Mouse (Mus musculus): ENCODE measurements around the gene Epor. TPM values are rescaled to one million over a fixed set of nuclear protein-coding genes. Genes with fewer than 3 reads are reported as not detected.

The Epor gene
- polyA plus RNA-seq (2014; fragmentation: Nextera tagmentation; extraction: Ambion mirVana): 6.7 and 7.0 TPM in 2 replicates

DNA sequence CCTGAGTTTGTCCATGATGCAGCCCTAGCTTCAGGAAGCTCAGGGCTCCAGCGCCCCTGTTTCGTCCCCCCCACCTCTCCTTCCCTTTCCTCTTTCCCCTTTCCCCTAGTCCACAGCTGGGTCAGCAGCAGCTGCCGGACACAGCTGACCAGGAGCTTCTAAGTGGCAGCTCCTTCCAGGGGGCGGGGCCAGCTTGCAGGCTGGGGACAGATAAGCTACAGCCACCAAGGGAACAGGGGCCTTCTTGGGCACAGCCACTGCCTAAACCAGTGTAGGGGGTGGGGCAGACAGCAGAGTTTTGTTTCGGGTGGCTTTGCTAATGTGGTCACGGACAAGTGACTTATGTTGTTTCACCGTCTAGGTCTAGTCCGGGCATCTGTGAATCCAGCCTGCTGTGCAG lies at the start of gene Epor:
Gene Epor, minus strand, starts transcription at position 90 of the 400 bp plus-strand sequence.
- DNase-seq (ENCODE audit: low spot score) (peak; percentile 69), ATAC-seq (replicated peaks; ENCODE audit: low FRiP score) (no peak; the same call in 1 of the 2 replicates)
- Histone ChIP-seq H3K36me3 (ENCODE audit: control insufficient read depth, insufficient read depth, low read length) (no peaks in the 10 kb centered on the region), H3K9me3 (ENCODE audit: control insufficient read depth, low read length) (no peaks in the 10 kb centered on the region), H3K4me1 (replicated peaks; ENCODE audit: control insufficient read depth, insufficient read depth, low read length) (peaks cover 5% of the 10 kb centered on the region; the same call in 1 of the 2 replicates), H3K27me3 (ENCODE audit: control insufficient read depth, insufficient read depth, low read length) (peaks cover 45% of the 10 kb centered on the region), H3K9ac (ENCODE audit: low read length) (peak within 1 kb of the TSS; percentile 47; the same call in 1 of the 2 replicates), H3K4me3 (ENCODE audit: low read depth, low read length) (peak within 1 kb of the TSS; percentile 29), H3K27ac (ENCODE audit: low read depth, low read length) (no peak within 1 kb of the TSS), H3K4me2 (ENCODE audit: low read depth, low read length, severe bottlenecking) (peak within 1 kb of the TSS; percentile 61)
- WGBS: 21% methylated on average over 8 of the region's 8 CpGs

DNA sequence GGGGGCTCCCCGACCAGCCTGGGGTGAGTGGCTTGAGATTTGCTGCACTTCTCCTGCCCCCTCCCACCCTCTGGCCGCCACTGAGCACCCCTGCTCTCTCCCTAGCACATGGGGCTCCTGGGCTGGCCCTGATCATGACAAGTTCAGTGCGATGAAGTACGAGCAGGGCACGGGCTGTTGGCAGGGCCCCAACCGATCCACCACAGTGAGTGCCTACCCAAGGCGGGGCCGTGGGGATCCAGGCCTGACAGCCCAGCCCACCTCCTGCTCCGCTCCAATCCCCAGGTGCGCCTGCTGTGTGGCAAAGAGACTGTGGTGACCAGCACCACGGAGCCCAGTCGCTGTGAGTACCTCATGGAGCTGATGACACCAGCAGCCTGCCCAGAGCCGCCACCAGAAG lies 49.4 kb upstream of the Epor start:
- 94% methylated on average over 13 of the region's 13 CpGs for WGBS
- H3K4me1 ChIP-seq (replicated peaks; ENCODE audit: control insufficient read depth, insufficient read depth, low read length): 0 out of 2 replicates have a peak, but pooled peaks cover 4% of the 10 kb centered on the region
- H3K4me2 ChIP-seq (ENCODE audit: low read depth, low read length, severe bottlenecking): no peak overlapping the region
- no peak overlapping the region for H3K27ac ChIP-seq (ENCODE audit: low read depth, low read length)
- H3K9ac ChIP-seq (ENCODE audit: low read length): no peak overlapping the region
- no peaks in the 10 kb centered on the region for H3K9me3 ChIP-seq (ENCODE audit: control insufficient read depth, low read length)
- no peak overlapping the region for H3K4me3 ChIP-seq (ENCODE audit: low read depth, low read length)
- ATAC-seq (replicated peaks; ENCODE audit: low FRiP score) (no peak; the same call in 1 of the 2 replicates), DNase-seq (ENCODE audit: low spot score) (no peak)
- no peaks in the 10 kb centered on the region for H3K27me3 ChIP-seq (ENCODE audit: control insufficient read depth, insufficient read depth, low read length)
- H3K36me3 ChIP-seq (ENCODE audit: control insufficient read depth, insufficient read depth, low read length): peaks cover 38% of the 10 kb centered on the region

DNA sequence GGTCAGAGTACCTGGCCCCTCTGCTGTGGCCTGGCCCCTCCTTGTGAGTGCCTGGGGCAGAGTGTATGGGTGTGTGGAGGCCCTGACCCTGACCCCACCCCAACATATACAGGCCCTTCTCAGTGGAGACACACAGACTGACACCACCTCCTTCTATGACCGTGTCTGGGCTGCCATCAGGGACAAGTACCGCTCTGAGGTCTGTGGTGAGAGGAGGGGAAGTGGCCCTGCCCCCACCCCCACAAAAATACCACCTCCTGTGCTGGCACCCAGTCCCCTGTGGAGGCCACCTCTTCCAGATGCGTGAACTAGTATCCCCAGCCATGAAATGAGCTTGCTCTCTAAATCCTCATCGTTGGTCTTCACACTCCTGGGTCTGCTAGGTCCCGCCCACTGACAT lies 47.7 kb upstream of the Epor start:
- Histone ChIP-seq H3K9me3 (ENCODE audit: control insufficient read depth, low read length) (no peaks in the 10 kb centered on the region), H3K27ac (ENCODE audit: low read depth, low read length) (no peak overlapping the region), H3K27me3 (ENCODE audit: control insufficient read depth, insufficient read depth, low read length) (no peaks in the 10 kb centered on the region), H3K36me3 (ENCODE audit: control insufficient read depth, insufficient read depth, low read length) (peaks cover 38% of the 10 kb centered on the region), H3K4me1 (replicated peaks; ENCODE audit: control insufficient read depth, insufficient read depth, low read length) (0 out of 2 replicates have a peak, but pooled peaks cover 2% of the 10 kb centered on the region), H3K9ac (ENCODE audit: low read length) (no peak overlapping the region), H3K4me2 (ENCODE audit: low read depth, low read length, severe bottlenecking) (no peak overlapping the region), H3K4me3 (ENCODE audit: low read depth, low read length) (no peak overlapping the region)
- DNase-seq (ENCODE audit: low spot score) (no peak), ATAC-seq (replicated peaks; ENCODE audit: low FRiP score) (no peak)
- WGBS: 89% methylated on average over 5 of the region's 5 CpGs

DNA sequence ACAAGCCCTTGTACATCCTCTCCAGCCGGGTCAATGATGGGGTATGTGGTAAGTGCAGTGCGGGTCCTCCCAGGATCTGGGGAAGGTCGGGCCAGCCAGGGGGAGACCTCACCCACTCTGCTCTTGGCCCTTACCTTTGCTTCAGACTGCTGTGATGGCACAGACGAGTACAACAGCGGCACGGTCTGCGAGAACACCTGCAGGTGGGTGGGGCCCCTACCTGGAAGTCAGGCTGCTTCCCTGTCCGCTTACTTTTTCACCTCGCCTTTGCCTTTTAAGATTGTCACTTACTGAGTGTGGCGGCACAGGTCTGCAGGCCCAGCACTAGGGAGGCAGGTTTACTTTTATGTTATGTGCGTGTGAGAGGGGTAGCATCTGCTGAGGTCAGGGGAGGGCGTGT lies 41.2 kb upstream of the Epor start:
- Histone ChIP-seq H3K9ac (ENCODE audit: low read length) (no peak overlapping the region; the same call in 1 of the 2 replicates), H3K9me3 (ENCODE audit: control insufficient read depth, low read length) (no peaks in the 10 kb centered on the region), H3K27me3 (ENCODE audit: control insufficient read depth, insufficient read depth, low read length) (no peaks in the 10 kb centered on the region), H3K4me2 (ENCODE audit: low read depth, low read length, severe bottlenecking) (no peak overlapping the region), H3K36me3 (ENCODE audit: control insufficient read depth, insufficient read depth, low read length) (peaks cover 6% of the 10 kb centered on the region), H3K4me1 (replicated peaks; ENCODE audit: control insufficient read depth, insufficient read depth, low read length) (peaks cover 12% of the 10 kb centered on the region), H3K4me3 (ENCODE audit: low read depth, low read length) (no peak overlapping the region), H3K27ac (ENCODE audit: low read depth, low read length) (no peak overlapping the region)
- WGBS: 93% methylated on average over 12 of the region's 12 CpGs
- no peak for ATAC-seq (replicated peaks; ENCODE audit: low FRiP score)
- no peak for DNase-seq (ENCODE audit: low spot score)

GRCm38 (mm10) chr9:22003163-22003554 lies 39.9 kb upstream of the Epor start:
- Histone ChIP-seq H3K36me3 (ENCODE audit: control insufficient read depth, insufficient read depth, low read length) (no peaks in the 10 kb centered on the region; the same call in 1 of the 2 replicates), H3K4me3 (ENCODE audit: low read depth, low read length) (peak overlapping the region; percentile 63), H3K9ac (ENCODE audit: low read length) (peak overlapping the region; percentile 65), H3K27ac (ENCODE audit: low read depth, low read length) (0 out of 2 replicates have a peak overlapping the region, but pooled peaks have one; percentile 59), H3K9me3 (ENCODE audit: control insufficient read depth, low read length) (no peaks in the 10 kb centered on the region), H3K4me1 (replicated peaks; ENCODE audit: control insufficient read depth, insufficient read depth, low read length) (peaks cover 12% of the 10 kb centered on the region), H3K4me2 (ENCODE audit: low read depth, low read length, severe bottlenecking) (peak overlapping the region; percentile 80), H3K27me3 (ENCODE audit: control insufficient read depth, insufficient read depth, low read length) (no peaks in the 10 kb centered on the region)
- peak; percentile 1; the same call in 1 of the 2 replicates for ATAC-seq (replicated peaks; ENCODE audit: low FRiP score)
- 1% methylated on average over 18 of the region's 18 CpGs for WGBS
- DNase-seq (ENCODE audit: low spot score): peak; percentile 70

DNA sequence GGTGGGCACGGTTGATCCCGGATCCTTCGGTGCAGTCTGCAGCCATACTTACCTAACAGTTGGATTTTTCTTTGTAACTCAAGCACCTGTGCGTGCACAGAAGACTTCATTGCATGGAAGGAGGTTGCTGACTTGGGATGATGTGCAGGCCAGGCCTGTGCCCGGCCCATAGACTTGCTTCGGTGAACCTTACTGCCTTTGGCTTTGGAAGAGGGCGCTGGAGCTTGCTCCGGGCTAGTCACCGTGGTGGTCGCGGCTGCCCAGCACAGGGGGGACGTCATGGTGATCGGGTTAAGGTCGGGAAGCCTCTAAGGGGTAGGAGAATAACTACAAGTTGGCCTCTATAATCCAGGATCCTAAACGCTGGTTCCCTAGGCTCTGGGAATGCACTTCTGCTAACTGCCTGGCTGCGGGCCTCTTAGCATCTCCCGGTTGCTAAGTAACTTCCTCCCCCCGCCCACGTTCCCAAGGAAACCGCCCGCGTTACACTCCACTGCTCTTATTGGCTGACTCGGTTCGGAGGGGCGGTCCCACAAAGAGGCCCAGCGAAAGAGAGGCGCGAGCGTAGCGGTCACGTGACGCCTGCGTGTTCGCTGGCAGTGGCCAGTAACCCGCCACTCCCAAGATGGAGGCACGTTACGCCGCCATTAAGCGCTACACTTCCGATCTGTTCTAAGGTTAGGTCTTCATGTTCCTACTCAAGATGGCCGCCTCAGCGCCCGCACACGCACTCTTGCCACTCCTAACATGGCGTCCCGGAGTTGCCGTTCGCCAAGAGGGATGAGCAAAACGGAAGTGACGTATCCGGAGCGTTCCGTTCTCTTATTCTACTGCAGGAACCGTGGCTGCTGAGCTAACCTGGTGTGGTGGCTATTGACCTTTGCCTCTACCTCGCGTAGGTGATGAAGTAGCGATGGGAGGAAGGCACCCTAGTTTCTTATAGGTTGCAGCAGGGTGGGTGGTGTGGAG lies 39.2 kb upstream of the Epor start, which contains the start of the genes Ccdc151 and Prkcsh:
Gene Ccdc151, minus strand, starts transcription at position 441 of the 969 bp plus-strand sequence.
Gene Prkcsh, plus strand, starts transcription at position 613 of the 969 bp plus-strand sequence.
- 5% methylated on average over 57 of the region's 57 CpGs for WGBS
- peak; percentile 99 for ATAC-seq (replicated peaks; ENCODE audit: low FRiP score)

GRCm38 (mm10) chr9:22001633-22002032 lies 38.3 kb upstream of the Epor start:
- Histone ChIP-seq H3K9me3 (ENCODE audit: control insufficient read depth, low read length) (no peaks in the 10 kb centered on the region), H3K27me3 (ENCODE audit: control insufficient read depth, insufficient read depth, low read length) (no peaks in the 10 kb centered on the region), H3K4me3 (ENCODE audit: low read depth, low read length) (no peak overlapping the region), H3K9ac (ENCODE audit: low read length) (no peak overlapping the region), H3K36me3 (ENCODE audit: control insufficient read depth, insufficient read depth, low read length) (no peaks in the 10 kb centered on the region; the same call in 1 of the 2 replicates), H3K27ac (ENCODE audit: low read depth, low read length) (no peak overlapping the region), H3K4me2 (ENCODE audit: low read depth, low read length, severe bottlenecking) (no peak overlapping the region), H3K4me1 (replicated peaks; ENCODE audit: control insufficient read depth, insufficient read depth, low read length) (peaks cover 12% of the 10 kb centered on the region)
- ATAC-seq (replicated peaks; ENCODE audit: low FRiP score): no peak
- no peak for DNase-seq (ENCODE audit: low spot score)
- WGBS: 85% methylated on average over 4 of the region's 4 CpGs

More for the DNA sequence above, 39.2 kb upstream of the Epor start, which contains the start of the genes Ccdc151 and Prkcsh:
- Histone ChIP-seq H3K4me2 (ENCODE audit: low read depth, low read length, severe bottlenecking) (peak within 1 kb of the TSS; percentile 80), H3K9ac (ENCODE audit: low read length) (peak within 1 kb of the TSS; percentile 65), H3K27ac (ENCODE audit: low read depth, low read length) (0 out of 2 replicates have a peak within 1 kb of the TSS, but pooled peaks have one; percentile 59), H3K27me3 (ENCODE audit: control insufficient read depth, insufficient read depth, low read length) (no peaks in the 10 kb centered on the region), H3K36me3 (ENCODE audit: control insufficient read depth, insufficient read depth, low read length) (no peaks in the 10 kb centered on the region; the same call in 1 of the 2 replicates), H3K4me3 (ENCODE audit: low read depth, low read length) (peak within 1 kb of the TSS; percentile 63), H3K4me1 (replicated peaks; ENCODE audit: control insufficient read depth, insufficient read depth, low read length) (peaks cover 12% of the 10 kb centered on the region), H3K9me3 (ENCODE audit: control insufficient read depth, low read length) (no peaks in the 10 kb centered on the region)
- peak; percentile 99 for DNase-seq (ENCODE audit: low spot score)

DNA sequence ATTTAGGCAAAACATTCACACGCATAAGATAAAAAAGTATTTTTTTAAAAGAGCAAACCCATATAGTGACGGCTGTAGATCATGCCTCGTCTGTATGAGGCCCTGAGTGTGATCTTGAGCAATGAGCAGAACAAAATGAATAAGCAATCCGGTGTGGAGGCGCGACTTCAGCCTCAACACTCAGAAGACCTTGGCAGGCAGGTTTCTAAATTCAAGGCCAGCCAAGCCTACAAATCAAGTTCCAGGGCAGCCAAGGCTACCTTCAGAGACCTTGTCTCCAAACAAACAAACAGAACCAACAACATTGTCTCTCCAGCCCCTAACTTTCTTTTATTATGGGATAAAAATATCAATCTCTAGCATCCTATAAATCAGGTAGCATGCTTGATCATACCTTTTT lies 37.0 kb upstream of the Epor start:
- Histone ChIP-seq H3K36me3 (ENCODE audit: control insufficient read depth, insufficient read depth, low read length) (no peaks in the 10 kb centered on the region; the same call in 1 of the 2 replicates), H3K27ac (ENCODE audit: low read depth, low read length) (no peak overlapping the region), H3K4me1 (replicated peaks; ENCODE audit: control insufficient read depth, insufficient read depth, low read length) (peaks cover 12% of the 10 kb centered on the region), H3K4me3 (ENCODE audit: low read depth, low read length) (no peak overlapping the region), H3K9ac (ENCODE audit: low read length) (no peak overlapping the region), H3K9me3 (ENCODE audit: control insufficient read depth, low read length) (no peaks in the 10 kb centered on the region; the same call in 1 of the 2 replicates), H3K27me3 (ENCODE audit: control insufficient read depth, insufficient read depth, low read length) (no peaks in the 10 kb centered on the region), H3K4me2 (ENCODE audit: low read depth, low read length, severe bottlenecking) (no peak overlapping the region)
- DNase-seq (ENCODE audit: low spot score) (no peak), ATAC-seq (replicated peaks; ENCODE audit: low FRiP score) (no peak)
- 96% methylated on average over 6 of the region's 6 CpGs for WGBS

Data from forebrain, embryonic 11.5 days (tissue).